Mouse (Mus musculus): Measurements from ENCODE around the gene Gm44502. TPM values are rescaled to one million over a fixed set of nuclear protein-coding genes. Genes with fewer than 3 reads are reported as not detected.

Gene Gm44502
- polyA plus RNA-seq, 1 experiment from 2014 or later = not detected

DNA sequence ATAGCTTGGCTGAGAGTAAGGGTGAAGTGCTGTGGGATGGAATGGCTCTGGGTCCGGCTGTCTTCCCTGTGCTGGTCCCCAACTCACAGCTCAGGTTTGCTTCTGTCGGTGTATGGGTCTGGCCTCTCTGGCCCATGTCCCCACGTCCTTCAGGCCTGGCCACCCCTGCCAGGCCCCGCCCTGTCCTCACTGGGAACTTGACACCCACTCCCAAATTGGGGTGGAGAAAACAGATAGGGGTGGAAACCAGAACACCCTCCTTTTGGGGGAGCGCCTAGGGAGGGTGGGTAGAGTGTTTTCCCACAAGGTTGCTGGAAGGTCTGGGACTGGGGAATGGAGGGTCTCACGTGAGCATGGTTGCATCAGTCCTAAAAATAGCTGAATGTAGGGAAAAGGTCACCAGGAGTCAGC, 3.8 kb downstream of the Gm44502 start, which contains the start of gene Cpt1b:
Cpt1b (minus strand) TSS at position 153 of the 411 bp plus-strand sequence.
- H3K27me3 ChIP-seq (ENCODE audit: control insufficient read depth, insufficient read depth, low read length) = no peaks in the 10 kb centered on the region
- H3K4me1 ChIP-seq (replicated peaks; ENCODE audit: control insufficient read depth, insufficient read depth) = no peaks in the 10 kb centered on the region
- TF ChIP-seq CTCF (IDR thresholded peaks at IDR 0.05; ENCODE audit: low read depth) = no peak
- TF ChIP-seq EP300 (optimal IDR thresholded peaks at IDR 0.05) = no peak
- no peak within 1 kb of the TSS for H3K4me2 ChIP-seq (replicated peaks; ENCODE audit: low read depth)
- DNase-seq (ENCODE audit: low spot score) = no peak
- ATAC-seq (ENCODE audit: low FRiP score, low TSS enrichment) = no peak
- H3K4me3 ChIP-seq (ENCODE audit: low read depth, low read length) = no peak within 1 kb of the TSS
- 47% methylated on average over 6 of the region's 6 CpGs for WGBS
- no peaks in the 10 kb centered on the region for H3K36me3 ChIP-seq (ENCODE audit: control insufficient read depth, insufficient read depth, low read length)
- no peaks in the 10 kb centered on the region for H3K9me3 ChIP-seq (ENCODE audit: control insufficient read depth, low read length)
- no peak within 1 kb of the TSS for H3K9ac ChIP-seq (ENCODE audit: low read length)
- H3K27ac ChIP-seq (replicated peaks) = no peak within 1 kb of the TSS

DNA sequence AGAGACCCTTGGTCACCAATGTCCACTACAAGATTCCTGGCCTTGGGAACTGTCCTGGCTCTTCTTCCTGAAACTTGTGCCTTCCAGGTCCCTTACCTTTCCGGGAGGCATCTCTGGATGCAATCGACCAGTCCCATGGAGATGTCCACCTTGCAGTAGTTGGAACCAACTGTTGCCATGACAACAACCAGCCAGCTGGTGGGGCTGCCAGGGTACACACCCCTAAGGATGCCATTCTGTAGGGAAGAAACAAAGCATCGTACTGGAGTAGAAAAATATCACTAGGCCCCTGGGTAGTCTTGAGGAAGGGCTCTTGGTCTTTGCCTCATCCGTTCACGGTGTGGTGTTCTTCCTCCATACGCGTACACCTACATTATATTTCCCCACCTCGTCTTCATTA, 4.9 kb downstream of the Gm44502 start:
- 83% methylated on average over 8 of the region's 8 CpGs for WGBS
- ATAC-seq (ENCODE audit: low FRiP score, low TSS enrichment) = no peak
- no peaks in the 10 kb centered on the region for H3K36me3 ChIP-seq (ENCODE audit: control insufficient read depth, insufficient read depth, low read length)
- no peak overlapping the region for H3K9ac ChIP-seq (ENCODE audit: low read length)
- H3K9me3 ChIP-seq (ENCODE audit: control insufficient read depth, low read length) = no peaks in the 10 kb centered on the region
- H3K4me2 ChIP-seq (replicated peaks; ENCODE audit: low read depth) = no peak overlapping the region
- no peaks in the 10 kb centered on the region for H3K27me3 ChIP-seq (ENCODE audit: control insufficient read depth, insufficient read depth, low read length)
- TF ChIP-seq CTCF (IDR thresholded peaks at IDR 0.05; ENCODE audit: low read depth) (no peak), EP300 (optimal IDR thresholded peaks at IDR 0.05) (no peak)
- no peak overlapping the region for H3K4me3 ChIP-seq (ENCODE audit: low read depth, low read length)
- no peak for DNase-seq (ENCODE audit: low spot score)
- no peak overlapping the region for H3K27ac ChIP-seq (replicated peaks)
- H3K4me1 ChIP-seq (replicated peaks; ENCODE audit: control insufficient read depth, insufficient read depth) = no peaks in the 10 kb centered on the region

DNA sequence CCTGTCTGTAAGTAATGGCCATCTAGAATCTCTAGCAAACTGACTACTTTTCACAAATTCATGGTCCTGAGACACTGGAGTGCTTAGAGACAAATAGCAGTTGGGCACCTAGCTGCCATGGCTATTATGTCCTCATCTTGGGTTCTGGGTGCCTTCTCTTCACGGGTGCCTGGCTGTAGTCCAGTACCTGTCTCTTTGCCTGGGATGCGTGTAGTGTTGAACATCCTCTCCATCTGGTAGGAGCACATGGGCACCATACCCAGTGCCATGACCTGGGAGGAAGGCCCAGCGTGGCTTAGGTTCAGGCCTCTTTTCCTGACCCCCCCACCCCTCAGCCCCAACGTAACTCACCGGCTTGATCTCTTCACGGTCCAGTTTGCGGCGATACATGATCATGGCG, 7.6 kb downstream of the Gm44502 start:
- DNase-seq (ENCODE audit: low spot score) (no peak), ATAC-seq (ENCODE audit: low FRiP score, low TSS enrichment) (no peak)
- Histone ChIP-seq H3K27ac (replicated peaks) (no peak overlapping the region), H3K36me3 (ENCODE audit: control insufficient read depth, insufficient read depth, low read length) (peaks cover 2% of the 10 kb centered on the region; the same call in 1 of the 2 replicates), H3K4me2 (replicated peaks; ENCODE audit: low read depth) (no peak overlapping the region), H3K9ac (ENCODE audit: low read length) (no peak overlapping the region), H3K27me3 (ENCODE audit: control insufficient read depth, insufficient read depth, low read length) (no peaks in the 10 kb centered on the region), H3K9me3 (ENCODE audit: control insufficient read depth, low read length) (no peaks in the 10 kb centered on the region), H3K4me1 (replicated peaks; ENCODE audit: control insufficient read depth, insufficient read depth) (no peaks in the 10 kb centered on the region), H3K4me3 (ENCODE audit: low read depth, low read length) (no peak overlapping the region)
- WGBS = 94% methylated on average over 9 of the region's 9 CpGs
- TF ChIP-seq EP300 (optimal IDR thresholded peaks at IDR 0.05) (no peak), CTCF (IDR thresholded peaks at IDR 0.05; ENCODE audit: low read depth) (no peak)

DNA sequence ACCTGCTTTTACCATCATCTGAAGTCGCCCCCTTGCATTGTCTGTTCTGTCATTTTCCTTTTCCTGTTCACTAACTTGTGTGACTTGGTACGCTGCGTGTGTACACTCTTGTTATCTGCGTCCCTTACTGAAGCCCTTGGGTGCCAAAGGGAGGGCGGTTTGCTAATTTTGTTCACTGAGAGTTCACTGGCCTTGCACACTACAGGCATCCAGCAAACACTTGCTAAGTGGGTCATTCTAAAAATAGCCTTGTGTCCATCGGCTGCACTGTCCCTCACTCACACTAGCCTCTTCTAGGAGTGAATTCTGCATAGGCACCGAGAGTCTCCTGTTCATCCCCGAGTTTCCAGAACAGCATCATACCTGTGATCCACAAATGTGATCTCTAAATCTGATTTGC, 14.2 kb downstream of the Gm44502 start:
- Histone ChIP-seq H3K27ac (replicated peaks) (no peak overlapping the region), H3K36me3 (ENCODE audit: control insufficient read depth, insufficient read depth, low read length) (peaks cover 2% of the 10 kb centered on the region; the same call in 1 of the 2 replicates), H3K4me1 (replicated peaks; ENCODE audit: control insufficient read depth, insufficient read depth) (no peaks in the 10 kb centered on the region), H3K27me3 (ENCODE audit: control insufficient read depth, insufficient read depth, low read length) (no peaks in the 10 kb centered on the region), H3K4me2 (replicated peaks; ENCODE audit: low read depth) (no peak overlapping the region), H3K9me3 (ENCODE audit: control insufficient read depth, low read length) (no peaks in the 10 kb centered on the region), H3K9ac (ENCODE audit: low read length) (no peak overlapping the region), H3K4me3 (ENCODE audit: low read depth, low read length) (no peak overlapping the region)
- 82% methylated on average over 8 of the region's 8 CpGs for WGBS
- ATAC-seq (ENCODE audit: low FRiP score, low TSS enrichment) (no peak), DNase-seq (ENCODE audit: low spot score) (no peak)
- no peak for TF ChIP-seq CTCF (IDR thresholded peaks at IDR 0.05; ENCODE audit: low read depth)
- TF ChIP-seq EP300 (optimal IDR thresholded peaks at IDR 0.05) = no peak

DNA sequence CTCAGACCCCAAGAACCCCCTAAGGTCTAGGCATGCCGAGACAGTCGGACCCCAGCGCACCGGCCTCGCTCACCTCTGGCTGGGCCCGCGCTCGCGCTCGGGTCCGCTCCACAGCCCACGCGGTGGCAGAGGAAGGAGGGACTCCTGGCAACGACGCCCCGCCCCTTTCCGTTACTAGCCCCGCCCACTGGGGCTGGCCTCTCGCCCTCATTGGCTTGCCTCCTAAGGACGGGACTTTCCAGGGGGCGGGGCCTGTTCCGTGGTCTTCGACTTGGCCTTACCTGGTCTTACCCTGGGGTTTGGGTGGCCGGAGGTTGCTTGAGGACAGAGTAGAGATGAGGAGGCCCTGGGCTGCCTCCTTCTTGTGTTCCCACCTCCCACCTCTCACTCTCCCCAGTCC, 19.4 kb downstream of the Gm44502 start, which contains the start of gene Syce3:
Syce3 (minus strand) TSS at position 386 of the 400 bp plus-strand sequence.
- H3K9me3 ChIP-seq (ENCODE audit: control insufficient read depth, low read length) = peaks cover 3% of the 10 kb centered on the region; the same call in 1 of the 2 replicates
- ATAC-seq (ENCODE audit: low FRiP score, low TSS enrichment) = 0 out of 2 replicates have a peak, but pooled peaks have one; percentile 21

DNA sequence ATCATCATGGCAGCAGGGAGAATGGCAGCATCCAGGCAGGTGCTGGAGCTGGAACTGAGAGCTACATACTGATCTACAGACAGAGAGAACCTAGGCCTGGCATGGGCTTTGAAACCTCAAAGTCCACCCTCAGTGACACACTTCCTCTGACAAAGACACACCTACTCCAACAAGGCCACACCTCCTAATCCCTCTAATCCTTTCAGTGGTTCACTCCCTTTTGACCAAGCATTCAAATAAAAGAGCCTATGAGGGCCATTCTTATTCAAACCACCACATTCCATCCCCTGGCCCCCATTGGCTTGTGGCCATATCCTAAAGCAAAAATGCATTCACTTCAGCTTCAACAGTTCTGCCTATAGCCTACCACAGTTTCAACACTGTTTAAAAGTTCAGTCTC, 22.8 kb downstream of the Gm44502 start:
- no peak overlapping the region for H3K9ac ChIP-seq (ENCODE audit: low read length)
- no peaks in the 10 kb centered on the region for H3K27me3 ChIP-seq (ENCODE audit: control insufficient read depth, insufficient read depth, low read length)
- H3K36me3 ChIP-seq (ENCODE audit: control insufficient read depth, insufficient read depth, low read length) = no peaks in the 10 kb centered on the region
- peaks cover 3% of the 10 kb centered on the region; the same call in 1 of the 2 replicates for H3K9me3 ChIP-seq (ENCODE audit: control insufficient read depth, low read length)
- TF ChIP-seq EP300 (optimal IDR thresholded peaks at IDR 0.05) (no peak), CTCF (IDR thresholded peaks at IDR 0.05; ENCODE audit: low read depth) (no peak)
- H3K4me1 ChIP-seq (replicated peaks; ENCODE audit: control insufficient read depth, insufficient read depth) = no peaks in the 10 kb centered on the region
- no peak overlapping the region for H3K4me2 ChIP-seq (replicated peaks; ENCODE audit: low read depth)
- no peak overlapping the region for H3K4me3 ChIP-seq (ENCODE audit: low read depth, low read length)
- DNase-seq (ENCODE audit: low spot score) = no peak
- ATAC-seq (ENCODE audit: low FRiP score, low TSS enrichment) = no peak
- no peak overlapping the region for H3K27ac ChIP-seq (replicated peaks)

More for the DNA sequence above, 19.4 kb downstream of the Gm44502 start, which contains the start of gene Syce3:
- Histone ChIP-seq H3K27ac (replicated peaks) (no peak within 1 kb of the TSS), H3K4me3 (ENCODE audit: low read depth, low read length) (no peak within 1 kb of the TSS), H3K4me2 (replicated peaks; ENCODE audit: low read depth) (no peak within 1 kb of the TSS), H3K36me3 (ENCODE audit: control insufficient read depth, insufficient read depth, low read length) (no peaks in the 10 kb centered on the region), H3K4me1 (replicated peaks; ENCODE audit: control insufficient read depth, insufficient read depth) (no peaks in the 10 kb centered on the region), H3K9ac (ENCODE audit: low read length) (no peak within 1 kb of the TSS), H3K27me3 (ENCODE audit: control insufficient read depth, insufficient read depth, low read length) (no peaks in the 10 kb centered on the region)
- no peak for DNase-seq (ENCODE audit: low spot score)
- 80% methylated on average over 24 of the region's 24 CpGs for WGBS
- no peak for TF ChIP-seq CTCF (IDR thresholded peaks at IDR 0.05; ENCODE audit: low read depth)
- TF ChIP-seq EP300 (optimal IDR thresholded peaks at IDR 0.05) = no peak

Measured in stomach, postnatal 0 days (tissue).